Mouse (Mus musculus): ENCODE data around the gene Tas1r3. TPM values are rescaled to one million over a fixed set of nuclear protein-coding genes. Genes with fewer than 3 reads are reported as not detected.

The Tas1r3 gene
- polyA plus RNA-seq, 1 experiment: 1.3 TPM

- WGBS: 67% methylated on average over 5 of the region's 5 CpGs
- DNase-seq (ENCODE audit: low read depth, low spot score): no peak
Observed at GRCm38 (mm10) chr4:155889316-155889715, 26.2 kb upstream of the Tas1r3 start.

- WGBS: 88% methylated on average over 9 of the region's 9 CpGs
- DNase-seq (ENCODE audit: low read depth, low spot score): no peak
Observed at GRCm38 (mm10) chr4:155888181-155888580, 25.0 kb upstream of the Tas1r3 start.

GRCm38 (mm10) chr4:155887674-155888073, 24.5 kb upstream of the Tas1r3 start:
- DNase-seq (ENCODE audit: low read depth, low spot score): no peak
- WGBS: 91% methylated on average over 10 of the region's 10 CpGs

- no peak for DNase-seq (ENCODE audit: low read depth, low spot score)
- 91% methylated on average over 5 of the region's 5 CpGs for WGBS
Observed at GRCm38 (mm10) chr4:155886330-155886729, 23.2 kb upstream of the Tas1r3 start.

- WGBS: 82% methylated on average over 3 of the region's 3 CpGs
- no peak for DNase-seq (ENCODE audit: low read depth, low spot score)
Observed at GRCm38 (mm10) chr4:155883587-155883986, 20.4 kb upstream of the Tas1r3 start.

GRCm38 (mm10) chr4:155871404-155871803, 8.2 kb upstream of the Tas1r3 start:
- 85% methylated on average over 7 of the region's 7 CpGs for WGBS
- DNase-seq (ENCODE audit: low read depth, low spot score): no peak

GRCm38 (mm10) chr4:155869317-155870033, 6.3 kb upstream of the Tas1r3 start, which contains the start of the genes Cptp and Ints11:
Gene Cptp, minus strand, starts transcription at chr4:155869440.
Gene Ints11, plus strand, starts transcription at chr4:155869546.
- WGBS: under 1% methylated on average over 63 of the region's 63 CpGs
- peak; percentile 80 for DNase-seq (ENCODE audit: low read depth, low spot score)

- 3% methylated on average over 22 of the region's 22 CpGs for WGBS
- DNase-seq (ENCODE audit: low read depth, low spot score): no peak
Observed at GRCm38 (mm10) chr4:155868614-155869298, 5.6 kb upstream of the Tas1r3 start.

- no peak for DNase-seq (ENCODE audit: low read depth, low spot score)
- 88% methylated on average over 7 of the region's 7 CpGs for WGBS
Observed at GRCm38 (mm10) chr4:155861787-155862186, 1.4 kb downstream of the Tas1r3 start.

GRCm38 (mm10) chr4:155859318-155859717, 3.8 kb downstream of the Tas1r3 start:
- 41% methylated on average over 13 of the region's 13 CpGs for WGBS
- no peak for DNase-seq (ENCODE audit: low read depth, low spot score)

- DNase-seq (ENCODE audit: low read depth, low spot score): no peak
- WGBS: 82% methylated on average over 3 of the region's 3 CpGs
Observed at GRCm38 (mm10) chr4:155856881-155857280, 6.3 kb downstream of the Tas1r3 start.

- 93% methylated on average over 12 of the region's 12 CpGs for WGBS
- DNase-seq (ENCODE audit: low read depth, low spot score): no peak
Observed at GRCm38 (mm10) chr4:155856071-155856470, 7.1 kb downstream of the Tas1r3 start.

- WGBS: 90% methylated on average over 12 of the region's 12 CpGs
- no peak for DNase-seq (ENCODE audit: low read depth, low spot score)
Observed at GRCm38 (mm10) chr4:155854991-155855390, 8.2 kb downstream of the Tas1r3 start.

- DNase-seq (ENCODE audit: low read depth, low spot score): no peak
- 91% methylated on average over 9 of the region's 9 CpGs for WGBS
Observed at GRCm38 (mm10) chr4:155853421-155853820, 9.7 kb downstream of the Tas1r3 start.

- 39% methylated on average over 2 of the region's 2 CpGs for WGBS
- no peak for DNase-seq (ENCODE audit: low read depth, low spot score)
Observed at GRCm38 (mm10) chr4:155851951-155852411, 11.2 kb downstream of the Tas1r3 start.

- DNase-seq (ENCODE audit: low read depth, low spot score): no peak
- WGBS: 79% methylated on average over 3 of the region's 3 CpGs
Observed at GRCm38 (mm10) chr4:155851368-155851767, 11.8 kb downstream of the Tas1r3 start.

GRCm38 (mm10) chr4:155849792-155850451, 13.2 kb downstream of the Tas1r3 start:
- DNase-seq (ENCODE audit: low read depth, low spot score): no peak
- 65% methylated on average over 3 of the region's 3 CpGs for WGBS

GRCm38 (mm10) chr4:155849391-155849790, 13.8 kb downstream of the Tas1r3 start:
- WGBS: 80% methylated on average over 2 of the region's 2 CpGs
- no peak for DNase-seq (ENCODE audit: low read depth, low spot score)

GRCm38 (mm10) chr4:155848434-155849095, 14.6 kb downstream of the Tas1r3 start:
- DNase-seq (ENCODE audit: low read depth, low spot score): no peak
- WGBS: 41% methylated on average over 7 of the region's 7 CpGs

All from large intestine, adult 2 months (tissue).